Mouse (Mus musculus) kidney, postnatal 0 days (tissue): ENCODE data around the gene Fxyd7. TPM values are rescaled to one million over a fixed set of nuclear protein-coding genes. Genes with fewer than 3 reads are reported as not detected.

Experiments used
- ATAC-seq: fragments of 200-750 bp; cut with Nextera tagmentation; replicated peaks from 2 replicates; pipeline ENCODE4 v1.8.0; 2017; ENCODE audit warnings: low read depth, moderate number of reproducible peaks, moderate TSS enrichment, moderate library complexity; ENCODE audit not compliant: low FRiP score
- DNase-seq: peaks from one replicate; pipeline ENCODE4 v3.0.0-alpha.2; 2016; ENCODE audit warnings: low spot score
- H3K27ac ChIP-seq: fragments of 300-500 bp; sonication (generic); 2 replicates; pipeline ENCODE4 v1.5.1; 2014; ENCODE audit warnings: mild to moderate bottlenecking
- H3K27me3 ChIP-seq: fragments of 300-500 bp; sonication (generic); 2 replicates; pipeline ENCODE4 v1.6.1; 2014; ENCODE audit warnings: low read length, mixed read lengths; ENCODE audit not compliant: insufficient read depth
- H3K36me3 ChIP-seq: fragments of 300-500 bp; sonication (generic); 2 replicates; pipeline ENCODE4 v1.6.1; 2014; ENCODE audit warnings: low read length, mixed read lengths; ENCODE audit not compliant: insufficient read depth
- H3K4me1 ChIP-seq: fragments of 300-500 bp; sonication (generic); replicated peaks from 2 replicates; pipeline ENCODE4 v1.6.1; 2014; ENCODE audit warnings: antibody characterized with exemption, low read length, mixed read lengths; ENCODE audit not compliant: insufficient read depth
- H3K4me2 ChIP-seq: fragments of 300-500 bp; sonication (generic); 2 replicates; pipeline ENCODE4 v1.6.1; 2014; ENCODE audit warnings: mild to moderate bottlenecking, low read length, moderate library complexity, mixed read lengths
- H3K4me3 ChIP-seq: fragments of 300-500 bp; sonication (generic); replicated peaks from 2 replicates; pipeline ENCODE4 v1.5.1; 2014; ENCODE audit warnings: low read depth, low read length
- H3K9ac ChIP-seq: fragments of 300-500 bp; sonication (generic); 2 replicates; pipeline ENCODE4 v1.6.1; 2014; ENCODE audit warnings: low read depth, low read length
- H3K9me3 ChIP-seq: fragments of 300-500 bp; sonication (generic); replicated peaks from 2 replicates; pipeline ENCODE4 v1.6.1; 2016; ENCODE audit warnings: low read length, inconsistent platforms, mixed read lengths
- CTCF ChIP-seq: IDR thresholded peaks from 2 replicates; pipeline ENCODE4 v1.5.1; 2016; ENCODE audit warnings: antibody characterized with exemption, low read depth, mild to moderate bottlenecking, moderate library complexity
- whole genome bisulfite sequencing: fragments of 180-500 bp; shearing (Covaris S2); extraction: QIAGEN DNeasy Blood & Tissue Kit; methylation state at CpG from one replicate; pipeline ENCODE4 v1.1.7; 2014; 5-methylcytosine and 5-hydroxymethylcytosine counted together
- polyA plus RNA-seq: library from polyadenylated mRNA; unstranded; fragments of >200 nt; fragmentation: Nextera tagmentation; extraction: Ambion mirVana; gene quantifications from 2 replicates; pipeline ENCODE4 v1.2.1, GENCODE M21; 2015

Fxyd7 gene
- polyA plus RNA-seq, 1 experiment from 2014 or later = 8.5 TPM

DNA sequence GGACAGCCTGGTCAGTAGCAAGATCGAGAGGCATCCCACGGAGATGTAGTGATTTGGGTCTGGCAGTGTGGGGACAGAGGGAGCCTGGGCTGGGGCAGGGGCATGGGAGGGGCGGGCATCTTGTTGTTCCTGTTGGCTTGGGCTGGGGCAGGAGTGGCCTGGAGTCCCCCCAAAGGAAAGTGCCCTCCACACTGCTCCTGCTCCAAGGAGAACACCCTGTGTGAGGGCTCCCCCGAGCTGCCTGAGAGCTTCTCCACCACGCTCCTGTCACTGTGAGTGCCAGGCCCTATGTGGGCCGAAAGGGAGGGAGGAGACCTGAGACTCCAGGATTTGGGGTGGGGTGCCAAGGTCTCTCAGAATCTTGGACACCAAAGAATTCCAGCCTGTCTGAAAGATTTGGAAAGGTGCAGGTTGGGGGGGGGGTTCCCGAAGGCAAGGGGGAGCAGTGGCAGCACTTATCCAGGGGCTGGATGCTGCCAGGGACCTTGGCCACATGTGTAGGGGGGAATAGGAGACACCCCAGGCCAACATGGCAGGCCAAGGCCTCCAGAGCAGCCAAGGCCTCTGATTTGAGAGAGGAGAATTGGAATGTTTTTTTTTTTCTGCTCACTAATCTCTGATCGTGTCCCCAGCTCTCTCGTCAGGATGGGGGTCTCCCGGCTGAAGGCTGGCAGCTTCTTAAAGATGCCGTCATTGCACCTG, 8.8 kb upstream of the Fxyd7 start:
- ATAC-seq = no peak
- no peak overlapping the region for H3K9ac ChIP-seq
- no peak for DNase-seq
- H3K9me3 ChIP-seq = no peaks in the 10 kb centered on the region
- no peaks in the 10 kb centered on the region for H3K4me1 ChIP-seq
- no peak overlapping the region for H3K4me2 ChIP-seq
- no peak overlapping the region for H3K4me3 ChIP-seq
- TF ChIP-seq CTCF = no peak
- H3K27ac ChIP-seq = no peak overlapping the region
- H3K36me3 ChIP-seq = no peaks in the 10 kb centered on the region
- H3K27me3 ChIP-seq = no peaks in the 10 kb centered on the region
- 77% methylated on average over 11 of the region's 11 CpGs for WGBS

GRCm38 (mm10) chr7:31059108-31059507, 7.8 kb upstream of the Fxyd7 start, which contains the start of gene Lgi4:
TSS of gene Lgi4 (plus strand) at chr7:31059342.
- ATAC-seq (peak; percentile 71), DNase-seq (peak; percentile 85)
- WGBS = 0% methylated on average over 2 of the region's 2 CpGs
- Histone ChIP-seq H3K27ac (no peak within 1 kb of the TSS), H3K4me3 (no peak within 1 kb of the TSS), H3K27me3 (no peaks in the 10 kb centered on the region), H3K4me2 (no peak within 1 kb of the TSS), H3K4me1 (no peaks in the 10 kb centered on the region), H3K9me3 (no peaks in the 10 kb centered on the region), H3K36me3 (no peaks in the 10 kb centered on the region), H3K9ac (no peak within 1 kb of the TSS)
- TF ChIP-seq CTCF = peak; percentile 95

GRCm38 (mm10) chr7:31058211-31058610, 6.9 kb upstream of the Fxyd7 start:
- Histone ChIP-seq H3K4me3 (no peak overlapping the region), H3K9ac (no peak overlapping the region), H3K36me3 (no peaks in the 10 kb centered on the region), H3K9me3 (no peaks in the 10 kb centered on the region), H3K27me3 (no peaks in the 10 kb centered on the region), H3K4me1 (no peaks in the 10 kb centered on the region), H3K4me2 (no peak overlapping the region), H3K27ac (no peak overlapping the region)
- ATAC-seq (no peak), DNase-seq (no peak)
- no peak for TF ChIP-seq CTCF
- 85% methylated on average over 6 of the region's 6 CpGs for WGBS

DNA sequence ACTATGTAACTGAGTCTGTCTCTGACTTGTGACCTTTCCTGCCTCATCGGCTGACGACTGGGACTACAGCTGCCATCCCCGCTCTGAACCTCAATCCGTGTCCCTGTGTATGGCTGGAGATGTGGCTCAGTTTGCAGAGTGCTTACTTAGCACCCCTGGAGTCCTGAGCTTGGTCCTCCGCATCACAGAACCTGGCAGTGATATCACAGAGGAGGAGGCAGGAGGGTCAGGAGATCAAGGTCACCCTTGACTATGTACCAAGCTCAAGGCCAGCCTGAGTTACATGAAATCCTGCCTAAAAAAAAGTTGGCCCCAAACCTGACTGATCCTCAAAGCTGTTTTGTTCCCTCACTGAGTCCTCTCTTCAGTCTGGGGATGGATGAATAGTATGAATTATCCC, 6.5 kb upstream of the Fxyd7 start:
- TF ChIP-seq CTCF = no peak
- H3K27me3 ChIP-seq = peaks cover 4% of the 10 kb centered on the region
- WGBS = 65% methylated on average over 5 of the region's 5 CpGs
- H3K9ac ChIP-seq = no peak overlapping the region
- H3K36me3 ChIP-seq = no peaks in the 10 kb centered on the region
- DNase-seq (no peak), ATAC-seq (no peak)
- H3K4me2 ChIP-seq = no peak overlapping the region
- peaks cover 3% of the 10 kb centered on the region; the same call in 1 of the 2 replicates for H3K4me1 ChIP-seq
- no peak overlapping the region for H3K4me3 ChIP-seq
- no peaks in the 10 kb centered on the region for H3K9me3 ChIP-seq
- H3K27ac ChIP-seq = no peak overlapping the region

DNA sequence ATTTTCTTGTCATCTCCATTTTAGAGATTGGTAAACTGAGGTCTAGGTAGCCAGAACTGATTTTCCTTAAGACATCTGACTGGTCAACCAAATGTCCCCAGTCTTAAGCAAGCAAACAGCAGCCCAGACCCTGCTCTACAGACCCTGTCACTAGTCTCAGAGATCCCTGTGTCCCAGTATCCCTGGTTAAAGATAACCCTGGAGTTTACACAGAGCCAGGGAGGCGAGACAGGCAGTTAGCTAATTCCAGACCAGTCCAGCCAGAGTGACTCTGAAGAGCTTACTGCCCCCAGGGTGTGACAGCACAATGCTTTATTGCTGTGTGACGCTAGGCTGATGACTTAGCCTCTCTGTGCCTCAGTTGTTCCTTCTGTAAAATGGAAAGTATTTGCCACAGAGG, 5.8 kb upstream of the Fxyd7 start, which contains the start of gene Fxyd1:
TSS of gene Fxyd1 (minus strand) at position 129 of the 400 bp plus-strand sequence.
- Histone ChIP-seq H3K9ac (no peak within 1 kb of the TSS), H3K9me3 (no peaks in the 10 kb centered on the region), H3K27ac (no peak within 1 kb of the TSS), H3K27me3 (peaks cover 11% of the 10 kb centered on the region), H3K4me3 (no peak within 1 kb of the TSS), H3K4me2 (no peak within 1 kb of the TSS), H3K4me1 (peaks cover 9% of the 10 kb centered on the region), H3K36me3 (no peaks in the 10 kb centered on the region)
- TF ChIP-seq CTCF = no peak
- WGBS = 73% methylated on average over 2 of the region's 2 CpGs
- ATAC-seq (no peak), DNase-seq (no peak)

DNA sequence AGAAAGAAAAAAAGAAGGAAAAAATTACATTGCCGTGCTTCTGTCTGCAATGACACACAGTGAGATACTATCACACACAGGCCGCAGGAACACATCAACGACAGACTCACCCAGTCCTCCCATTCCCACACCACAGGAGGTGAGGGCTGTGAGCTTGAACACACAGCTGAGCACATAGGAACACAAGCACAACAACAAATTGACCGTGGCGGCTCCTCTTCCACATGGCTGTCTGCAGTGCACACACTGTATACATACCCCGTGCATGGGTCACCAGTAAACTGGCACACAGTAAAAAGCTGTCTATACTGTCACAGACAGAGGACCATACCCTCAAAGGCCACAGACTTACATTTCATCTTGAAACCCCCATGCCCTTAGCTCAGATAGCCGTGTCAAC, 5.2 kb upstream of the Fxyd7 start:
- WGBS = 59% methylated on average over 7 of the region's 7 CpGs
- H3K4me1 ChIP-seq = peaks cover 14% of the 10 kb centered on the region

DNA sequence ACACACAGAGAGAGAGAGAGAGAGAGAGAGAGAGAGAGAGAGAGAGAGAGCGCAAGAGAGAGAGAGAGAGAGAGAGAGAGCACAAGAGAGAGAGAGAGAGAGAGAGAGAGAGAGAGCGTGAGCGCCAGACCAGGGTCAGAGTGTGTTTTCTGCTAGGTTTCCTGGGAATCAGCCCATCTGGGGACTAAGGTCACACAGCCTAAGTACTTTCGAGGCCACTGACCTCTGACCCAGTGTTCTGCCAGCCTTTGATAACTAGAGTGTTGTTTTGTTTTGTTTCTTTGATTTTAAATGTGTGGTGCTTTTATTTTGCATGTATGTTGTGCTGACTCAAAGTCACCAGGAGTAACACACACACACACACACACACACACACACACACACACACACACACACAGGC, 4.6 kb upstream of the Fxyd7 start:
- Histone ChIP-seq H3K4me2 (no peak overlapping the region), H3K9ac (no peak overlapping the region), H3K4me1 (peaks cover 19% of the 10 kb centered on the region), H3K27me3 (peaks cover 22% of the 10 kb centered on the region), H3K4me3 (no peak overlapping the region), H3K27ac (no peak overlapping the region), H3K36me3 (no peaks in the 10 kb centered on the region), H3K9me3 (no peaks in the 10 kb centered on the region)
- ATAC-seq (no peak), DNase-seq (peak; percentile 17)
- 35% methylated on average over 4 of the region's 4 CpGs for WGBS
- TF ChIP-seq CTCF = no peak

More for the DNA sequence above, 5.2 kb upstream of the Fxyd7 start:
- H3K27ac ChIP-seq = no peak overlapping the region
- H3K27me3 ChIP-seq = peaks cover 17% of the 10 kb centered on the region
- H3K4me2 ChIP-seq = no peak overlapping the region
- H3K4me3 ChIP-seq = no peak overlapping the region
- H3K9me3 ChIP-seq = no peaks in the 10 kb centered on the region
- H3K36me3 ChIP-seq = no peaks in the 10 kb centered on the region
- H3K9ac ChIP-seq = no peak overlapping the region
- DNase-seq (no peak), ATAC-seq (no peak)
- TF ChIP-seq CTCF = no peak
